Mouse (Mus musculus): Measurements from ENCODE around the gene Lrrn4cl.
"Not testable (repeated sequence)": the region's sequence is repeated elsewhere in the genome, so short reads cannot be mapped to it uniquely, and the experiment has no call there.

Gene Lrrn4cl

GRCm38 (mm10) chr19:8839103-8839907 is 11.3 kb upstream of the Lrrn4cl start, which contains the start of gene Gng3:
Gng3 (minus strand) TSS chr19:8839194.
- DNase-seq: no peak

- DNase-seq: peak; percentile 87
Observed at GRCm38 (mm10) chr19:8839908-8840791, 10.4 kb upstream of the Lrrn4cl start.

GRCm38 (mm10) chr19:8841012-8841411 is 9.6 kb upstream of the Lrrn4cl start:
- no peak for DNase-seq

GRCm38 (mm10) chr19:8842961-8843360 is 7.6 kb upstream of the Lrrn4cl start:
- no peak for DNase-seq

- peak; percentile 83 for DNase-seq
Observed at GRCm38 (mm10) chr19:8844371-8845129, 6.0 kb upstream of the Lrrn4cl start.

- no peak for DNase-seq
Observed at GRCm38 (mm10) chr19:8848356-8848755, 2.2 kb upstream of the Lrrn4cl start.

- DNase-seq: no peak
Observed at GRCm38 (mm10) chr19:8851639-8852038, 1.1 kb downstream of the Lrrn4cl start.

- no peak for DNase-seq
Observed at GRCm38 (mm10) chr19:8852236-8852928, 1.8 kb downstream of the Lrrn4cl start.

GRCm38 (mm10) chr19:8853117-8853516 is 2.5 kb downstream of the Lrrn4cl start:
- DNase-seq: no peak

- DNase-seq: peak; percentile 63
Observed at GRCm38 (mm10) chr19:8857689-8858088, 7.1 kb downstream of the Lrrn4cl start.

- DNase-seq: peak; percentile 30
Observed at GRCm38 (mm10) chr19:8859018-8859417, 8.4 kb downstream of the Lrrn4cl start.

GRCm38 (mm10) chr19:8864265-8864664 is 13.7 kb downstream of the Lrrn4cl start:
- DNase-seq: no peak

GRCm38 (mm10) chr19:8870381-8870780 is 19.8 kb downstream of the Lrrn4cl start:
- DNase-seq: not testable (repeated sequence)

GRCm38 (mm10) chr19:8870838-8871237 is 20.3 kb downstream of the Lrrn4cl start:
- DNase-seq: no peak

GRCm38 (mm10) chr19:8871267-8872186 is 21.0 kb downstream of the Lrrn4cl start, which contains the start of gene Ubxn1:
Ubxn1 (plus strand) TSS chr19:8871496.
- DNase-seq: peak; percentile 99

- no peak for DNase-seq
Observed at GRCm38 (mm10) chr19:8872266-8872840, 21.8 kb downstream of the Lrrn4cl start.

GRCm38 (mm10) chr19:8875031-8875430 is 24.5 kb downstream of the Lrrn4cl start:
- no peak for DNase-seq

GRCm38 (mm10) chr19:8880311-8881033 is 29.9 kb downstream of the Lrrn4cl start, which contains the start of gene Uqcc3:
Uqcc3 (minus strand) TSS chr19:8880923.
- peak; percentile 94 for DNase-seq

- DNase-seq: no peak
Observed at GRCm38 (mm10) chr19:8881034-8881392, 30.4 kb downstream of the Lrrn4cl start.

GRCm38 (mm10) chr19:8883616-8884015 is 33.0 kb downstream of the Lrrn4cl start, which contains the start of the genes Lbhd1 and Gm49403:
Lbhd1 (plus strand) TSS chr19:8883732.
Gm49403 (plus strand) TSS chr19:8883930.
- DNase-seq: no peak
